14 mouse cellular contexts compared by ENCODE assay signal in genomic region chrX:136749329-136749728, GRCm38 (mm10). TPM values are rescaled to one million over a fixed set of nuclear protein-coding genes. Genes with fewer than 3 reads are reported as not detected.
"Had no signal": no experiment of that assay in that cellular context is flagged by ENCODE, and none has a peak within 500 bp of the region (broad histone marks: within the 10 kb centered on the region; RNA-seq: fewer than 3 reads in every experiment).

No protein-coding gene starts in this region.

- DNase-seq: kidney, adult 11 months; kidney, adult 8-10 months; kidney, postnatal 10 days; kidney, postnatal 4 days; liver, postnatal 0 days; lung, embryonic 14.5 days; thymus, adult 18-20 months; thymus, postnatal 36 days had no signal

- ATAC-seq: intestine, embryonic 15.5 days; liver, postnatal 0 days; lung, postnatal 0 days; midbrain, embryonic 15.5 days had no signal

RNA-seq across cellular contexts. Expression of gene Glra4, which starts 30.6 kb away (rescaled TPM):
- total RNA-seq: left cerebral cortex, postnatal 10 days; left cerebral cortex, postnatal 36 days; megakaryocyte, adult 5-6 weeks had no signal
